Mouse (Mus musculus): ENCODE results near the gene BC030867. TPM values are rescaled to one million over a fixed set of nuclear protein-coding genes. Genes with fewer than 3 reads are reported as not detected.

Gene BC030867
- total and polyA plus RNA-seq, 3 experiments, result 0.26 to 0.45 (median 0.32) TPM

GRCm38 (mm10) chr11:102208846-102209245 lies 39.8 kb upstream of the BC030867 start:
- WGBS, result 19% methylated on average over 4 of the region's 4 CpGs
- Histone ChIP-seq H3K27ac (no peak overlapping the region; the same call in 1 of the 2 replicates), H3K36me3 (ENCODE audit: control insufficient read depth, insufficient read depth, low read length) (0 out of 2 replicates have a peak, but pooled peaks cover 1% of the 10 kb centered on the region), H3K27me3 (ENCODE audit: control insufficient read depth, insufficient read depth, low read length) (no peaks in the 10 kb centered on the region), H3K9ac (ENCODE audit: low read depth, low read length) (no peak overlapping the region), H3K4me1 (ENCODE audit: control insufficient read depth, insufficient read depth, low read length) (peaks cover 30% of the 10 kb centered on the region), H3K79me2 (replicated peaks; ENCODE audit: control insufficient read depth, insufficient read depth, low read length) (peaks cover 11% of the 10 kb centered on the region), H3K4me3 (no peak overlapping the region)
- no peak for TF ChIP-seq POLR2A (IDR thresholded peaks at IDR 0.05; ENCODE audit: insufficient read depth, low read depth, low read length)
- TF ChIP-seq CTCF (IDR thresholded peaks at IDR 0.05), result no peak
- no peak for TF ChIP-seq EP300 (IDR thresholded peaks at IDR 0.05; ENCODE audit: insufficient read depth, low read depth, low read length)
- peak in 1 of 2 experiments; percentile 18 for DNase-seq
- intact Hi-C loops (cut with DNase I), result loop anchor here (2.0 kb wide), 1 partner anchor 18 kb away; no protein-coding TSS in a partner anchor

- no peaks in the 10 kb centered on the region for H3K27me3 ChIP-seq (ENCODE audit: control insufficient read depth, insufficient read depth, low read length)
- peaks cover 11% of the 10 kb centered on the region for H3K79me2 ChIP-seq (replicated peaks; ENCODE audit: control insufficient read depth, insufficient read depth, low read length)
- H3K4me1 ChIP-seq (ENCODE audit: control insufficient read depth, insufficient read depth, low read length), result peaks cover 35% of the 10 kb centered on the region
- DNase-seq, result peak; percentile 45 to 46
- H3K4me3 ChIP-seq, result no peak overlapping the region
- 10% methylated on average over 2 of the region's 2 CpGs for WGBS
- TF ChIP-seq POLR2A (IDR thresholded peaks at IDR 0.05; ENCODE audit: insufficient read depth, low read depth, low read length) (no peak), CTCF (IDR thresholded peaks at IDR 0.05) (peak; percentile 78), EP300 (IDR thresholded peaks at IDR 0.05; ENCODE audit: insufficient read depth, low read depth, low read length) (0 out of 2 replicates have a peak, but pooled peaks have one; percentile 58)
- H3K9ac ChIP-seq (ENCODE audit: low read depth, low read length), result no peak overlapping the region
- peak overlapping the region; percentile 53 for H3K27ac ChIP-seq
- intact Hi-C loops (cut with DNase I), result loop anchor here (1.0 to 2.0 kb wide), 2 partner anchors 15 to 19 kb away; no protein-coding TSS in a partner anchor
- H3K36me3 ChIP-seq (ENCODE audit: control insufficient read depth, insufficient read depth, low read length), result peaks cover 1% of the 10 kb centered on the region; the same call in 1 of the 2 replicates
Observed at GRCm38 (mm10) chr11:102209742-102210141, 38.9 kb upstream of the BC030867 start.

DNA sequence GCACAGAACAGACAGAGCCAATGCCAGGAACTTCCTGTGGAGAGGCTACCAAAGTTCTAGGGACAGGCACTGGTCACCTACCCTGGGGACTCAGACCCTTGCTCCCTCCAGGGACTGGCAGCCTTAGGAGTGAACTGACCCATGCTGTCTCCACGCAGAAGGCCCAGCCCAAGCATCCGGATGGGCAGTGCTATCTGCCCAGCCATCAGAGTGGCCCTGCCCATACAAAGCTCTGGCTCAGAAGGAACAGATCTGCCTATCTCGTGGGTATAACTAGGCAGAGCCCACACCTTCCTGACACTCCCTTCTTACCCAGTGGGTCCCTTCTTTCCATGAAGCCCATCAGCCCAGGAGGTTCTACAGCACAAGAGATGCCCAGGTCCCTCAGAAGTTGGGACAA lies 38.5 kb upstream of the BC030867 start:
- Histone ChIP-seq H3K9ac (ENCODE audit: low read depth, low read length) (no peak overlapping the region), H3K36me3 (ENCODE audit: control insufficient read depth, insufficient read depth, low read length) (peaks cover 1% of the 10 kb centered on the region; the same call in 1 of the 2 replicates), H3K4me1 (ENCODE audit: control insufficient read depth, insufficient read depth, low read length) (peaks cover 38% of the 10 kb centered on the region), H3K27ac (peak overlapping the region; percentile 53), H3K79me2 (replicated peaks; ENCODE audit: control insufficient read depth, insufficient read depth, low read length) (peaks cover 11% of the 10 kb centered on the region), H3K4me3 (no peak overlapping the region), H3K27me3 (ENCODE audit: control insufficient read depth, insufficient read depth, low read length) (no peaks in the 10 kb centered on the region)
- 28% methylated on average over 3 of the region's 3 CpGs for WGBS
- intact Hi-C loops (cut with DNase I), result loop anchor here (1.0 kb wide), 1 partner anchor 14 kb away; no protein-coding TSS in a partner anchor
- TF ChIP-seq CTCF (IDR thresholded peaks at IDR 0.05), result no peak
- TF ChIP-seq EP300 (IDR thresholded peaks at IDR 0.05; ENCODE audit: insufficient read depth, low read depth, low read length), result no peak
- TF ChIP-seq POLR2A (IDR thresholded peaks at IDR 0.05; ENCODE audit: insufficient read depth, low read depth, low read length), result no peak
- DNase-seq, result peak; percentile 15 to 27

DNA sequence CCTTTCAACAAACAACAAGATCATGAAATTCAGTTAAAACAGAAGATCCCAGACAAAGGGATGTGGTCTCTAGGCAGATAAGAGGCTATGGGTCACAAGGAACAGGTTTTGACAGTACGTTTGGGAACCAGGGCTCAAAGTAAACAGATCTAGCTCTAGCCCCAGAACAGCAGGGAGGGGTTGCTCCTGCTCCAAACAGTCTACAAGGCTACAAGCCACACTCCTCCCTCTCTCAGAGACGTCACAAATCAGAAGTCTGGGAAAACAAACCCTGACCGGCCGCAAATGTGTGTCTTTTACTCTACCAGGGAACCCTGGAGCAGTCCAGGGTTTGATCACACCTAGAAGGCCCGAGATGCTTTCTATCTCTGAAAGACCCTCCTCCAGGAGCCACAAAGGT lies 37.7 kb upstream of the BC030867 start:
- intact Hi-C loops (cut with DNase I), result no loop called here
- Histone ChIP-seq H3K4me3 (no peak overlapping the region), H3K27ac (peak overlapping the region; percentile 37), H3K9ac (ENCODE audit: low read depth, low read length) (no peak overlapping the region), H3K36me3 (ENCODE audit: control insufficient read depth, insufficient read depth, low read length) (peaks cover 3% of the 10 kb centered on the region; the same call in 1 of the 2 replicates), H3K79me2 (replicated peaks; ENCODE audit: control insufficient read depth, insufficient read depth, low read length) (peaks cover 11% of the 10 kb centered on the region), H3K27me3 (ENCODE audit: control insufficient read depth, insufficient read depth, low read length) (no peaks in the 10 kb centered on the region), H3K4me1 (ENCODE audit: control insufficient read depth, insufficient read depth, low read length) (peaks cover 45% of the 10 kb centered on the region)
- WGBS, result 66% methylated on average over 5 of the region's 5 CpGs
- DNase-seq, result peak in 1 of 2 experiments; percentile 17
- TF ChIP-seq CTCF (IDR thresholded peaks at IDR 0.05) (no peak), EP300 (IDR thresholded peaks at IDR 0.05; ENCODE audit: insufficient read depth, low read depth, low read length) (no peak), POLR2A (IDR thresholded peaks at IDR 0.05; ENCODE audit: insufficient read depth, low read depth, low read length) (no peak)

GRCm38 (mm10) chr11:102211936-102212341 lies 36.7 kb upstream of the BC030867 start:
- no peaks in the 10 kb centered on the region for H3K27me3 ChIP-seq (ENCODE audit: control insufficient read depth, insufficient read depth, low read length)
- WGBS, result 48% methylated on average over 18 of the region's 18 CpGs
- peak overlapping the region; percentile 37 for H3K27ac ChIP-seq
- TF ChIP-seq CTCF (IDR thresholded peaks at IDR 0.05) (no peak), EP300 (IDR thresholded peaks at IDR 0.05; ENCODE audit: insufficient read depth, low read depth, low read length) (no peak), POLR2A (IDR thresholded peaks at IDR 0.05; ENCODE audit: insufficient read depth, low read depth, low read length) (no peak)
- H3K4me1 ChIP-seq (ENCODE audit: control insufficient read depth, insufficient read depth, low read length), result peaks cover 50% of the 10 kb centered on the region
- intact Hi-C loops (cut with DNase I), result no loop called here
- H3K9ac ChIP-seq (ENCODE audit: low read depth, low read length), result 0 out of 2 replicates have a peak overlapping the region, but pooled peaks have one; percentile 2
- H3K79me2 ChIP-seq (replicated peaks; ENCODE audit: control insufficient read depth, insufficient read depth, low read length), result peaks cover 7% of the 10 kb centered on the region
- DNase-seq, result peak; percentile 57 to 67
- no peak overlapping the region for H3K4me3 ChIP-seq
- peaks cover 3% of the 10 kb centered on the region; the same call in 1 of the 2 replicates for H3K36me3 ChIP-seq (ENCODE audit: control insufficient read depth, insufficient read depth, low read length)
